Mouse (Mus musculus): ENCODE measurements around the gene Zfp979. TPM values are rescaled to one million over a fixed set of nuclear protein-coding genes. Genes with fewer than 3 reads are reported as not detected.

Zfp979 gene
- polyA plus RNA-seq (2012) = 0.11 and 0.17 TPM in 2 replicates

DNA sequence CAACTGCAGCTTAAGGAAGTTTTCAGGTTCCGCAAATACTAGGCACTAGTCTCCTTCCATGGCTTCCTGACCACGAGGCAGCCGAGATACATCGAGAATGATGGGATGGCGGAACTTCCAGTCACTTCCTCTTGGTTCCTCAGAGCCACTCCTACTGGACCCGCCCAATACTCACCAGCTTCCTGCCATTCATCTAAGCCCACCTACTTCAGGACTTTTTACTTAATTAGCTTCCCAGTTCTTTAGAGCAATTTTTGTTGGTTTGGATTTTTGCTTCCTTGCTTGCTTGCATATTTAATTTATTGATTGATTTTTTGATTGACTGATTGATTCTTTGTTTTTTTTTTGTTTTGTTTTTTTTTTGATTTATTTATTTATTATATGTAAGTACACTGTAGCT is at the start of gene Zfp979:
Gene Zfp979 (minus strand): TSS at position 101 of the 400 bp plus-strand sequence.

Other genes with a start within 250 kb of the Zfp979 start
- 0.35 and 0.71 TPM in 2 replicates for gene Zfp982, start 150.1 kb downstream of the Zfp979 start, polyA plus RNA-seq (2012)
- 0.08 TPM in 1 of 2 replicates, not detected in the other for gene Gm16503, start 102.3 kb downstream of the Zfp979 start, polyA plus RNA-seq (2012)
- gene Zfp985, start 89.2 kb downstream of the Zfp979 start, polyA plus RNA-seq (2012) = 0.03 TPM in 1 of 2 replicates, not detected in the other
- gene Zfp534, start 60.0 kb upstream of the Zfp979 start, polyA plus RNA-seq (2012) = not detected in 2 replicates
- 0.87 and 1.5 TPM in 2 replicates for gene Zfp984, start 167.3 kb upstream of the Zfp979 start, polyA plus RNA-seq (2012)
- 0.10 and 0.19 TPM in 2 replicates for gene Zfp933, start 205.9 kb upstream of the Zfp979 start, polyA plus RNA-seq (2012)
- gene Miip, start 226.3 kb upstream of the Zfp979 start, polyA plus RNA-seq (2012) = 74.9 and 75.5 TPM in 2 replicates
- gene Fv1, start 226.5 kb upstream of the Zfp979 start, polyA plus RNA-seq (2012) = 0.31 and 0.38 TPM in 2 replicates